Mouse (Mus musculus) gastrocnemius, postnatal 25 days (tissue): ENCODE measurements around the gene 4921504E06Rik. TPM values are rescaled to one million over a fixed set of nuclear protein-coding genes. Genes with fewer than 3 reads are reported as not detected.

Experiments
- DNase-seq: peaks from one replicate; pipeline ENCODE4 v3.0.0; 2022
- long read RNA-seq, 2 experiments: library from polyadenylated mRNA; stranded (forward); transcript quantifications; one replicate each; pipeline ENCODE4 v2.0.0; 2021
- total RNA-seq, 2 experiments: library from RNA; stranded (reverse); gene quantifications; 1 replicate in 1 of 2; 2 replicates in 1 of 2; pipeline ENCODE4 v1.2.3; 2021

The 4921504E06Rik gene
- not detected for total RNA-seq
- long read RNA-seq, experiment 1 = 0 reads
- long read RNA-seq, experiment 2, partial matches to known transcripts = 0 of 1 reads
- long read RNA-seq, experiment 2, other reads (novel, unspliced or antisense) = 1 of 1 reads

- peak; percentile 65 for DNase-seq
Observed at GRCm38 (mm10) chr2:19553821-19554592, at the start of gene 4921504E06Rik. Gene 4921504E06Rik, minus strand, starts transcription at chr2:19553914.

GRCm38 (mm10) chr2:19601386-19601925 lies 47.7 kb upstream of the 4921504E06Rik start:
- peak; percentile 63 for DNase-seq

- DNase-seq = no peak
Observed at GRCm38 (mm10) chr2:19600860-19601259, 47.1 kb upstream of the 4921504E06Rik start.

GRCm38 (mm10) chr2:19599801-19600200 lies 46.1 kb upstream of the 4921504E06Rik start:
- no peak for DNase-seq

GRCm38 (mm10) chr2:19596988-19597387 lies 43.3 kb upstream of the 4921504E06Rik start:
- DNase-seq = no peak

GRCm38 (mm10) chr2:19596426-19596825 lies 42.7 kb upstream of the 4921504E06Rik start:
- DNase-seq = no peak

GRCm38 (mm10) chr2:19594856-19595255 lies 41.1 kb upstream of the 4921504E06Rik start:
- no peak for DNase-seq

GRCm38 (mm10) chr2:19579846-19580245 lies 26.1 kb upstream of the 4921504E06Rik start:
- DNase-seq = no peak

GRCm38 (mm10) chr2:19579180-19579579 lies 25.5 kb upstream of the 4921504E06Rik start:
- no peak for DNase-seq

GRCm38 (mm10) chr2:19562114-19562829 lies 8.6 kb upstream of the 4921504E06Rik start:
- no peak for DNase-seq

- DNase-seq = no peak
Observed at GRCm38 (mm10) chr2:19560654-19561053, 6.9 kb upstream of the 4921504E06Rik start.

- no peak for DNase-seq
Observed at GRCm38 (mm10) chr2:19560071-19560470, 6.4 kb upstream of the 4921504E06Rik start.

GRCm38 (mm10) chr2:19551396-19551795 lies 2.3 kb downstream of the 4921504E06Rik start:
- peak; percentile 10 for DNase-seq

- no peak for DNase-seq
Observed at GRCm38 (mm10) chr2:19540906-19541305, 12.8 kb downstream of the 4921504E06Rik start.

GRCm38 (mm10) chr2:19529428-19529827 lies 24.3 kb downstream of the 4921504E06Rik start:
- DNase-seq = no peak

GRCm38 (mm10) chr2:19528797-19529196 lies 24.9 kb downstream of the 4921504E06Rik start:
- DNase-seq = peak; percentile 10

GRCm38 (mm10) chr2:19524071-19524470 lies 29.6 kb downstream of the 4921504E06Rik start:
- DNase-seq = no peak

GRCm38 (mm10) chr2:19521662-19522061 lies 32.1 kb downstream of the 4921504E06Rik start:
- no peak for DNase-seq

GRCm38 (mm10) chr2:19520617-19521016 lies 33.1 kb downstream of the 4921504E06Rik start:
- no peak for DNase-seq

GRCm38 (mm10) chr2:19519768-19520167 lies 33.9 kb downstream of the 4921504E06Rik start:
- no peak for DNase-seq

GRCm38 (mm10) chr2:19517952-19518351 lies 35.8 kb downstream of the 4921504E06Rik start:
- DNase-seq = no peak

GRCm38 (mm10) chr2:19512381-19512780 lies 41.3 kb downstream of the 4921504E06Rik start:
- DNase-seq = no peak

- DNase-seq = no peak
Observed at GRCm38 (mm10) chr2:19511032-19511431, 42.7 kb downstream of the 4921504E06Rik start.
